Mouse (Mus musculus) erythroblast, embryonic 14.5 days (primary cell): ENCODE measurements around the gene Acsbg1.

Experiments
- GATA1 ChIP-seq: IDR thresholded peaks from 2 replicates; pipeline ENCODE4 v1.6.1; 2012; ENCODE audit warnings: low read length, inconsistent platforms, mixed read lengths
- TAL1 ChIP-seq: IDR thresholded peaks from 3 replicates; pipeline ENCODE4 v1.6.1; 2012; ENCODE audit warnings: low read length, inconsistent platforms, mixed read lengths

GRCm38 (mm10) chr9:54700746-54701145 is 39.1 kb upstream of the Acsbg1 start:
- TF ChIP-seq GATA1 = no peak
- TF ChIP-seq TAL1 = no peak
